Mouse (Mus musculus) cortical plate, adult 2 months (tissue): ENCODE data around the gene Als2cr12. TPM values are rescaled to one million over a fixed set of nuclear protein-coding genes. Genes with fewer than 3 reads are reported as not detected.

Experiments
- H3K27ac ChIP-seq: fragments of 200-500 bp; 2 replicates; pipeline ENCODE4 v1.5.1; 2012; ENCODE audit warnings: low read length, control low read depth, inconsistent platforms; ENCODE audit not compliant: insufficient read depth
- H3K4me1 ChIP-seq: fragments of 200-500 bp; 2 replicates; pipeline ENCODE4 v1.6.1; 2011; ENCODE audit warnings: low read length; ENCODE audit not compliant: control insufficient read depth, insufficient read depth
- H3K4me3 ChIP-seq: fragments of 200-500 bp; 2 replicates; pipeline ENCODE4 v1.5.1; 2011; ENCODE audit warnings: mild to moderate bottlenecking, low read length, control low read depth; ENCODE audit not compliant: insufficient read depth
- CTCF ChIP-seq: fragments of 200-500 bp; IDR thresholded peaks from 2 replicates; pipeline ENCODE4 v1.5.1; 2011; ENCODE audit warnings: mild to moderate bottlenecking, control low read depth, low read length; ENCODE audit not compliant: insufficient read depth; ENCODE audit errors: extremely low read depth
- POLR2A ChIP-seq: fragments of 200-500 bp; IDR thresholded peaks from 2 replicates; pipeline ENCODE4 v1.6.1; 2011; ENCODE audit warnings: mild to moderate bottlenecking, low read length, control low read depth; ENCODE audit not compliant: insufficient read depth; ENCODE audit errors: extremely low read depth
- polyA plus RNA-seq: library from polyadenylated mRNA; depleted of rRNA; stranded (reverse); fragments of >200 nt; gene quantifications from 2 replicates; pipeline ENCODE4 v1.2.3, GENCODE M21; 2012

Als2cr12 gene
- polyA plus RNA-seq, 1 experiment: not detected

GRCm38 (mm10) chr1:58720090-58720489 lies 24.3 kb upstream of the Als2cr12 start:
- TF ChIP-seq CTCF (no peak), POLR2A (no peak)
- Histone ChIP-seq H3K4me1 (no peaks in the 10 kb centered on the region), H3K4me3 (no peak overlapping the region), H3K27ac (no peak overlapping the region)

- Histone ChIP-seq H3K4me1 (no peaks in the 10 kb centered on the region), H3K27ac (no peak overlapping the region), H3K4me3 (no peak overlapping the region)
- TF ChIP-seq CTCF (no peak), POLR2A (no peak)
These were observed 23.7 kb upstream of the Als2cr12 start for GRCm38 (mm10) chr1:58719356-58719945.

DNA sequence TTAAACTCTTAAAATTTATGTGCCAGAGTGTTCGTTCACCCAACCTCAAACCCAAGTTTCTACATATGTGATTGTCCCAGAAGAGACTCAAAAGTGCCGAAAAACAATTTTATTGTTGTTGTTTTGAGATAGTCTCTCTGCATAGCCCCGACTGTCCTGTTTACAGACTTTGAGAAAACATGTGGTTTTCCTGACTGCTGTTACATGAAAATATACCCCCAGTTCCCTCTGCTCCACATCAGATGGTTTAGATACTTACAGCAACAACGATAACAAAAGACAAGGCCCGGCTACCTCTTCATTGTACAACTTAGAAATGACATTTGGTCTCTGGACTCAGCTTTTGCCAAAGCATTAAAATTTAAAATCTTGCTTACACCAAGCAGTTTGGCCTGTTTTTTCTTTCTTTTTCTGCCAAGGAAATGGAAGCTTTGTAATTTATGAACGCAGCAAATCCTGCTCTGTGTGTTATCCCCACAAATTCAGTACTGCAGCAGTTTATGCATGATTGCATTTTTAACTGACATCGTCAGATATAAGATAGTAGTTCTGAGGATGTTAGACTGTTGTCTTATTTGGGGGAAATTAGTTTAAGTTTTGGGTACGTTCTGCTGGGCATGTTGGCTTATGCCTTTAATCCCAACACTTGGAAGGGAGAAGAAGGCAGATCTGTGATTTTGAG lies 21.9 kb upstream of the Als2cr12 start:
- H3K4me1 ChIP-seq: no peaks in the 10 kb centered on the region
- no peak overlapping the region for H3K4me3 ChIP-seq
- H3K27ac ChIP-seq: no peak overlapping the region
- TF ChIP-seq CTCF (no peak), POLR2A (no peak)

- no peak overlapping the region for H3K4me3 ChIP-seq
- no peak for TF ChIP-seq POLR2A
- TF ChIP-seq CTCF: no peak
These were observed 21.1 kb upstream of the Als2cr12 start for GRCm38 (mm10) chr1:58716883-58717220.

GRCm38 (mm10) chr1:58716162-58716882 lies 20.5 kb upstream of the Als2cr12 start:
- Histone ChIP-seq H3K27ac (no peak overlapping the region), H3K4me1 (peaks cover 1% of the 10 kb centered on the region; the same call in 1 of the 2 replicates), H3K4me3 (no peak overlapping the region)
- TF ChIP-seq POLR2A: no peak
- no peak for TF ChIP-seq CTCF

More at GRCm38 (mm10) chr1:58716883-58717220, 21.1 kb upstream of the Als2cr12 start:
- no peak overlapping the region for H3K27ac ChIP-seq
- H3K4me1 ChIP-seq: peaks cover 1% of the 10 kb centered on the region; the same call in 1 of the 2 replicates

GRCm38 (mm10) chr1:58715536-58715935 lies 19.7 kb upstream of the Als2cr12 start:
- no peak overlapping the region for H3K27ac ChIP-seq
- TF ChIP-seq POLR2A (no peak), CTCF (no peak)

GRCm38 (mm10) chr1:58714361-58714760 lies 18.6 kb upstream of the Als2cr12 start:
- Histone ChIP-seq H3K27ac (no peak overlapping the region), H3K4me1 (peaks cover 1% of the 10 kb centered on the region; the same call in 1 of the 2 replicates), H3K4me3 (peak overlapping the region; percentile 69; the same call in 1 of the 2 replicates)
- TF ChIP-seq POLR2A: no peak
- TF ChIP-seq CTCF: no peak

More at GRCm38 (mm10) chr1:58715536-58715935, 19.7 kb upstream of the Als2cr12 start:
- Histone ChIP-seq H3K4me1 (peaks cover 1% of the 10 kb centered on the region; the same call in 1 of the 2 replicates), H3K4me3 (no peak overlapping the region)

GRCm38 (mm10) chr1:58713893-58714231 lies 18.1 kb upstream of the Als2cr12 start:
- no peak overlapping the region for H3K27ac ChIP-seq
- TF ChIP-seq CTCF: no peak
- TF ChIP-seq POLR2A: no peak
- H3K4me1 ChIP-seq: peaks cover 1% of the 10 kb centered on the region; the same call in 1 of the 2 replicates
- peak overlapping the region; percentile 69 for H3K4me3 ChIP-seq

- Histone ChIP-seq H3K27ac (peak overlapping the region; percentile 97), H3K4me3 (peak overlapping the region; percentile 69), H3K4me1 (peaks cover 1% of the 10 kb centered on the region; the same call in 1 of the 2 replicates)
- TF ChIP-seq POLR2A: no peak
- no peak for TF ChIP-seq CTCF
These were observed 17.5 kb upstream of the Als2cr12 start for GRCm38 (mm10) chr1:58713081-58713892.
